Mouse (Mus musculus): ENCODE results near the gene B3glct.

DNA sequence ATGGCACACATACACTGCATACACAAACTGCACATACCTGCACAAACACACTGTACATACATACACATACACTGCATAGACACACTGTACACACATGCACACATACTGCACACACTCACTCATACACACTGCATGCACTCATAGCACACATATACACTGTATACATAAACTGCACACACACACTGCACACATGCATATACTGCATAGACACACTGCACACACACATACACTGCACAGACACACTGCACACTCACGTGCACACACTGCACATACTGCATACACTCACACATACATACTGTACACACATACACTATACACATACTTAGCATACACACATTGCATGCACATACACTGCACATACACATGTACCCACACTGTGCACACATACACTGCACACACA is 59.2 kb downstream of the B3glct start:
- no peak for TF ChIP-seq CHD2 (IDR thresholded peaks at IDR 0.05; ENCODE audit: low read depth, low read length)
- TF ChIP-seq ZC3H11A (IDR thresholded peaks at IDR 0.05; ENCODE audit: borderline replicate concordance, low read depth, low read length): no peak
